Mouse (Mus musculus): ENCODE results near the gene RPS10-NUDT3. TPM values are rescaled to one million over a fixed set of nuclear protein-coding genes. Genes with fewer than 3 reads are reported as not detected.

RPS10-NUDT3 gene
- total RNA-seq, 1 experiment: not detected

DNA sequence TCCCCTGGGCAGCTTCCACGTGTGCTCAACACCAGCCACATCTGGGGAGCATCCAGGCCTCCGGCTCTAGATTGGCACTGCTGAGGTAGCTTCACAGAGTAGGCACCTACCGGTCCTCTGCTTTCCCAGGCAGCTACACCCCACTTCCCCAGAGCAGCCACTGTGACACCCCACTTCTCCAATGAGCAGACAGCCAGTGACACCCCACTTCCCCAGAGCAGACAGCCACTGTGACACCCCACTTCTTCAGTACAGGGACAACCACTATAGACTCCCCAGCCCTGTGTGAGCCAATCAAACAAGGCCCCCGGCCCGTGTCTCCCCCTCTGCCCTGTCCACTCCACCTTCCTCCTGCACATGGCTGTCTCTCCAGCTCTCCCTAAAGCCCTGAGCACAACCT, 23.0 kb downstream of the RPS10-NUDT3 start:
- in situ Hi-C loops (cut with MboI; ENCODE audit: low sequenced_read_pairs in 2 of 2, unreplicated experiment in 2 of 2): no loop called here

DNA sequence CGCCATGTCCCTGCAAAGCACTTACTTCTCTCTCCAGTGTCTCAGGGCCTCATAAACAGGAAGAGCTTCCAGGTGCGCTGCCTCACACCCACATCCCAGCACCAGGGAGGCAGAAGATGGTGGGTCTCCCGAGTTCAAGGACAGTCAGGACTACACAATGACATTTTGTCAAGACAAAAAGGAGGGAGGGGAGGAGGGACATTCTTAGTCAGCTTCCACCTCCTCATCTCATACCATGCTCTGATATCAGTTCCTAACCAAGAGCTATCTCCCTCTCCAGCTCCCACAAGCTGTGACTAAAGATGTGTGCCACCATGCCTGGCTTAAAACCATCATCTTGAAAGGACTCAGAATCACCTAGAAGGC, 23.5 kb downstream of the RPS10-NUDT3 start:
- no peak for TF ChIP-seq ZC3H11A (IDR thresholded peaks at IDR 0.05; ENCODE audit: borderline replicate concordance, low read depth, low read length)
- TF ChIP-seq HCFC1 (IDR thresholded peaks at IDR 0.05; ENCODE audit: borderline replicate concordance, insufficient read depth, low read length): no peak
- TF ChIP-seq MAFK (IDR thresholded peaks at IDR 0.05; ENCODE audit: insufficient read depth, low read depth, low read length): no peak
- no peak for TF ChIP-seq CHD2 (IDR thresholded peaks at IDR 0.05; ENCODE audit: low read depth, low read length)
- TF ChIP-seq ZNF384 (IDR thresholded peaks at IDR 0.05; ENCODE audit: low read depth, low read length): no peak
- in situ Hi-C loops (cut with MboI; ENCODE audit: low sequenced_read_pairs in 2 of 2, unreplicated experiment in 2 of 2): no loop called here
- no peaks in the 10 kb centered on the region; the same call in 1 of the 2 replicates for H3K36me3 ChIP-seq (ENCODE audit: control insufficient read depth, insufficient read depth, low read length, poor library complexity, severe bottlenecking)
- H3K9ac ChIP-seq (ENCODE audit: insufficient read depth, low read depth, low read length, poor library complexity, severe bottlenecking): no peak overlapping the region
- no peak overlapping the region for H3K4me3 ChIP-seq (ENCODE audit: insufficient read depth in 1 of 2, low read depth in 1 of 2, low read length in 2 of 2, poor library complexity in 1 of 2, severe bottlenecking in 1 of 2)
- no peak for DNase-seq (ENCODE audit: low read depth, low spot score)
- H3K27ac ChIP-seq (ENCODE audit: insufficient read depth, low read depth, low read length, poor library complexity, severe bottlenecking): no peak overlapping the region
- H3K4me1 ChIP-seq (ENCODE audit: control insufficient read depth in 2 of 2, insufficient read depth in 2 of 2, low read length in 2 of 2, poor library complexity in 1 of 2): peaks cover 4 to 20% of the 10 kb centered on the region in 2 experiments; a peak in 3 of 4 replicates
- no peaks in the 10 kb centered on the region for H3K9me3 ChIP-seq (ENCODE audit: control insufficient read depth, insufficient read depth, low read depth, low read length)

More for the DNA sequence above, 23.0 kb downstream of the RPS10-NUDT3 start:
- no peaks in the 10 kb centered on the region; the same call in 1 of the 2 replicates for H3K36me3 ChIP-seq (ENCODE audit: control insufficient read depth, insufficient read depth, low read length, poor library complexity, severe bottlenecking)
- DNase-seq (ENCODE audit: low read depth, low spot score): no peak
- H3K9me3 ChIP-seq (ENCODE audit: control insufficient read depth, insufficient read depth, low read depth, low read length): no peaks in the 10 kb centered on the region
- TF ChIP-seq HCFC1 (IDR thresholded peaks at IDR 0.05; ENCODE audit: borderline replicate concordance, insufficient read depth, low read length): no peak
- no peak for TF ChIP-seq MAFK (IDR thresholded peaks at IDR 0.05; ENCODE audit: insufficient read depth, low read depth, low read length)
- no peak for TF ChIP-seq CHD2 (IDR thresholded peaks at IDR 0.05; ENCODE audit: low read depth, low read length)
- TF ChIP-seq ZC3H11A (IDR thresholded peaks at IDR 0.05; ENCODE audit: borderline replicate concordance, low read depth, low read length): no peak
- no peak for TF ChIP-seq ZNF384 (IDR thresholded peaks at IDR 0.05; ENCODE audit: low read depth, low read length)
- H3K27ac ChIP-seq (ENCODE audit: insufficient read depth, low read depth, low read length, poor library complexity, severe bottlenecking): no peak overlapping the region
- H3K4me1 ChIP-seq (ENCODE audit: control insufficient read depth in 2 of 2, insufficient read depth in 2 of 2, low read length in 2 of 2, poor library complexity in 1 of 2): peaks cover 4 to 21% of the 10 kb centered on the region in 2 experiments; a peak in 3 of 4 replicates
- H3K4me3 ChIP-seq (ENCODE audit: insufficient read depth in 1 of 2, low read depth in 1 of 2, low read length in 2 of 2, poor library complexity in 1 of 2, severe bottlenecking in 1 of 2): no peak overlapping the region
- H3K9ac ChIP-seq (ENCODE audit: insufficient read depth, low read depth, low read length, poor library complexity, severe bottlenecking): 0 out of 2 replicates have a peak overlapping the region, but pooled peaks have one; percentile 22

DNA sequence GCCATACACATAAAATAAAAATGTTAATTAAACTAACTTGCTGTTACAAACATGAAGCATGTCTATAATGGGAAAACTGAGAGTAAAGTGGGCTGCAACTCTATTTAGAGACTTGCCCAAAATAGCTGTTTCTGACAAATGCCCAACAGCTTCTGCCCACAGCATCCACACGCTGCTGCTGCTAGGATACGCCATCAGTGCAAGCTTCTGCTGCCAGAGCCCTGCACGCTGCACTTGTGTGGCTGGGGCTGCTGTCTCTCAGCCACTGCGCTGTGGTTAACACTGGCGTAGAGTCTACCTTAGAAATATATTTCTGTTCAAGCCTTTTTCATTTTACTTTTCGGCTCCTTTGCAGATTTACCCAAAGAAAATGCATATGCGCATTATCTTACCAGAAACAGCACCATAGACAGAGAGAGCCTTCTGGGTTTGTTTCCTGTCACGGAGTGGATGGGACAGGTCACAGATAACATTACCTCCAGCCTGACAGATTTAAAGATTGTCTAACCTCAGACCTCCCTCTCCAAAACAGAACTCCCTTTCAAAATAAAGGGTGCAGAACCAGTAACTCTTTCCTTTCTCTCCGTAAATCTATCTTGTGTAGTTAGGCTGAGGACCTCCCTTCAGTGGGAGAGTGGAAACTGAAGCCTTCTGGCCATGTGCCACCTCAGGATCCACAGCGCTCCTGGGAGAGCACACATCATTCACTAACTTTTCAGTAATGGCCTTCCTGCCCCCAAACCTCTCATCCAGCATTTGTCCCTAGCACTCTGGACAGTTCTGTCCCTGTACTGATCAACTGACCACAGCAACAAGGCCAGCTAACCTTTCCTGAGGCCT, 24.1 kb downstream of the RPS10-NUDT3 start:
- in situ Hi-C loops (cut with MboI; ENCODE audit: low sequenced_read_pairs in 2 of 2, unreplicated experiment in 2 of 2): no loop called here
- H3K36me3 ChIP-seq (ENCODE audit: control insufficient read depth, insufficient read depth, low read length, poor library complexity, severe bottlenecking): peaks cover 3% of the 10 kb centered on the region; the same call in 1 of the 2 replicates

DNA sequence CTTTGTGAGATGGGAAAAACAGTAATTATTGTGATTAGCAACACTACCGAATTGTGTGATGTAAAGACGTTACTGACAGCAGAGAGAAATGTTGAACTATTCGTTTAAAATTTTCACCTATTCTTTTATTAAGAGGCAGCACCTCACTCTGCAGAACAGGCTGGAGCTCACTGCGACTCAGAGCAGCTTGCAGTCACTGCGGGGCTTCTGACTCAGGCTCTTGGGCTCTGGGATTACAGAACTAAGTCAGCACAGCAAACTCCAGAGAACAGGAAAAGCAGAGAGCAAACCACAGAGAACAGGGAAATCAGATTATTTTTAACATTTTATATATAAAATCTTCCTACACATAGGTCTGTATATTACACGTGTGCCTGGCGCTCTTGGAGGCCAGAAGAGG, 25.4 kb downstream of the RPS10-NUDT3 start:
- H3K9ac ChIP-seq (ENCODE audit: insufficient read depth, low read depth, low read length, poor library complexity, severe bottlenecking): no peak overlapping the region
- no peak for DNase-seq (ENCODE audit: low read depth, low spot score)
- H3K4me1 ChIP-seq (ENCODE audit: control insufficient read depth in 2 of 2, insufficient read depth in 2 of 2, low read length in 2 of 2, poor library complexity in 1 of 2): peaks cover 4 to 23% of the 10 kb centered on the region in 2 experiments; a peak in 3 of 4 replicates
- peaks cover 5% of the 10 kb centered on the region; the same call in 1 of the 2 replicates for H3K36me3 ChIP-seq (ENCODE audit: control insufficient read depth, insufficient read depth, low read length, poor library complexity, severe bottlenecking)
- H3K27ac ChIP-seq (ENCODE audit: insufficient read depth, low read depth, low read length, poor library complexity, severe bottlenecking): no peak overlapping the region
- TF ChIP-seq ZNF384 (IDR thresholded peaks at IDR 0.05; ENCODE audit: low read depth, low read length): no peak
- TF ChIP-seq MAFK (IDR thresholded peaks at IDR 0.05; ENCODE audit: insufficient read depth, low read depth, low read length): no peak
- TF ChIP-seq HCFC1 (IDR thresholded peaks at IDR 0.05; ENCODE audit: borderline replicate concordance, insufficient read depth, low read length): no peak
- TF ChIP-seq CHD2 (IDR thresholded peaks at IDR 0.05; ENCODE audit: low read depth, low read length): no peak
- TF ChIP-seq ZC3H11A (IDR thresholded peaks at IDR 0.05; ENCODE audit: borderline replicate concordance, low read depth, low read length): no peak
- H3K4me3 ChIP-seq (ENCODE audit: insufficient read depth in 1 of 2, low read depth in 1 of 2, low read length in 2 of 2, poor library complexity in 1 of 2, severe bottlenecking in 1 of 2): no peak overlapping the region
- in situ Hi-C loops (cut with MboI; ENCODE audit: low sequenced_read_pairs in 2 of 2, unreplicated experiment in 2 of 2): no loop called here
- H3K9me3 ChIP-seq (ENCODE audit: control insufficient read depth, insufficient read depth, low read depth, low read length): no peaks in the 10 kb centered on the region

More for the DNA sequence above, 24.1 kb downstream of the RPS10-NUDT3 start:
- Histone ChIP-seq H3K9me3 (ENCODE audit: control insufficient read depth, insufficient read depth, low read depth, low read length) (no peaks in the 10 kb centered on the region), H3K9ac (ENCODE audit: insufficient read depth, low read depth, low read length, poor library complexity, severe bottlenecking) (no peak overlapping the region), H3K27ac (ENCODE audit: insufficient read depth, low read depth, low read length, poor library complexity, severe bottlenecking) (no peak overlapping the region), H3K4me1 (ENCODE audit: control insufficient read depth in 2 of 2, insufficient read depth in 2 of 2, low read length in 2 of 2, poor library complexity in 1 of 2) (peaks cover 4 to 20% of the 10 kb centered on the region in 2 experiments; a peak in 3 of 4 replicates), H3K4me3 (ENCODE audit: insufficient read depth in 1 of 2, low read depth in 1 of 2, low read length in 2 of 2, poor library complexity in 1 of 2, severe bottlenecking in 1 of 2) (no peak overlapping the region)
- no peak for TF ChIP-seq ZNF384 (IDR thresholded peaks at IDR 0.05; ENCODE audit: low read depth, low read length)
- no peak for TF ChIP-seq HCFC1 (IDR thresholded peaks at IDR 0.05; ENCODE audit: borderline replicate concordance, insufficient read depth, low read length)
- TF ChIP-seq ZC3H11A (IDR thresholded peaks at IDR 0.05; ENCODE audit: borderline replicate concordance, low read depth, low read length): no peak
- no peak for TF ChIP-seq CHD2 (IDR thresholded peaks at IDR 0.05; ENCODE audit: low read depth, low read length)
- no peak for TF ChIP-seq MAFK (IDR thresholded peaks at IDR 0.05; ENCODE audit: insufficient read depth, low read depth, low read length)
- no peak for DNase-seq (ENCODE audit: low read depth, low spot score)
